Mouse (Mus musculus) liver, adult 2 months (tissue): ENCODE results near the gene Fgf15.

Experiments
- CTCF ChIP-seq: fragments of 200-500 bp; IDR thresholded peaks from 2 replicates; pipeline ENCODE4 v1.5.1; 2011; ENCODE audit warnings: low read depth, low read length, control low read depth
- POLR2A ChIP-seq: fragments of 200-500 bp; IDR thresholded peaks from 2 replicates; pipeline ENCODE4 v1.6.1; 2011; ENCODE audit warnings: low read length, control low read depth; ENCODE audit not compliant: insufficient read depth; ENCODE audit errors: extremely low read depth

DNA sequence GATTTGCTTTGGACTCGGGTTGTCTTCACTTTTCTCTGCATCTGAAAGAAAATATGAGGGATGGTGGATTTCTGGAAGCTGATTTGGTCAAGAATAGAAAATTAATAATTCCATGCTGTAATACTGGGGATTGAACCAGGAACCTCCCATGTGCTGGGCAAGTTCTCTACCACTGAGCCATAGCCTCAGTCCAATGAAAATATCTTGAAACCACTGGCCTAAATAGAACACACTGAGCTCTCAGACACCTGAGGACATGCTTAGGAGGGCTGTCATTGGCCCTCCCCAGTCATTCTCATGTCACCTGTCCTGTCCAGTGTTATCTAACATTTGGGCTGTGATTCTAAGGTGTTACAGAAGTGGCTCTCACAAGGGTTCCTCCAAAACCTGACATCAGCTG, 14.8 kb downstream of the Fgf15 start:
- TF ChIP-seq CTCF (no peak), POLR2A (no peak)
